Mouse (Mus musculus) liver, embryonic 14.5 days (tissue): ENCODE data around the gene Rnh1. TPM values are rescaled to one million over a fixed set of nuclear protein-coding genes. Genes with fewer than 3 reads are reported as not detected.

Source experiments
- ATAC-seq: fragments of 200-750 bp; cut with Nextera tagmentation; 2 replicates; pipeline ENCODE4 v1.8.0; 2017; ENCODE audit warnings: moderate number of reproducible peaks, mild to moderate bottlenecking, moderate library complexity; ENCODE audit not compliant: insufficient read depth
- DNase-seq, 3 experiments: peaks; one replicate each; pipeline ENCODE4 v3.0.0-alpha.2; 2012 to 2013; ENCODE audit warnings: low read depth in 3 of 3, low spot score in 3 of 3
- H3K27ac ChIP-seq: fragments of 300-500 bp; sonication (generic); 2 replicates; pipeline ENCODE4 v1.5.1; 2014; ENCODE audit warnings: moderate library complexity, mild to moderate bottlenecking, control low read depth, inconsistent platforms
- H3K27me3 ChIP-seq: fragments of 300-500 bp; sonication (generic); 2 replicates; pipeline ENCODE4 v1.6.1; 2014; ENCODE audit warnings: mild to moderate bottlenecking, low read length, moderate library complexity; ENCODE audit not compliant: control insufficient read depth, insufficient read depth
- H3K36me3 ChIP-seq: fragments of 300-500 bp; sonication (generic); replicated peaks from 2 replicates; pipeline ENCODE4 v1.6.1; 2014; ENCODE audit warnings: low read depth; ENCODE audit not compliant: control insufficient read depth, insufficient read depth
- H3K4me1 ChIP-seq, 2 experiments: fragments of 200-500 bp in 1 of 2; fragments of 300-500 bp in 1 of 2; sonication (generic) in 1 of 2; replicated peaks; 2 replicates each; pipeline ENCODE4 v1.6.1; 2012 to 2014; ENCODE audit warnings: antibody characterized with exemption in 1 of 2, inconsistent platforms in 1 of 2, low read length in 1 of 2; ENCODE audit not compliant: control insufficient read depth in 2 of 2, insufficient read depth in 2 of 2
- H3K4me2 ChIP-seq: fragments of 300-500 bp; sonication (generic); 2 replicates; pipeline ENCODE4 v1.6.1; 2014; ENCODE audit warnings: low read depth, mild to moderate bottlenecking, control low read depth, moderate library complexity
- H3K4me3 ChIP-seq, 2 experiments: fragments of 200-500 bp in 1 of 2; fragments of 300-500 bp in 1 of 2; sonication (generic) in 1 of 2; 2 replicates each; pipeline ENCODE4 v1.5.1; 2012 to 2014; ENCODE audit warnings: low read depth in 2 of 2, low read length in 2 of 2, mild to moderate bottlenecking in 2 of 2, control low read depth in 1 of 2, inconsistent platforms in 1 of 2, moderate library complexity in 1 of 2; ENCODE audit not compliant: insufficient read depth in 1 of 2
- H3K9ac ChIP-seq: fragments of 300-500 bp; sonication (generic); replicated peaks from 2 replicates; pipeline ENCODE4 v1.6.1; 2014; ENCODE audit warnings: mild to moderate bottlenecking, control low read depth, moderate library complexity
- H3K9me3 ChIP-seq: fragments of 300-500 bp; sonication (generic); 2 replicates; pipeline ENCODE4 v1.6.1; 2016; ENCODE audit warnings: low read length, mixed read lengths; ENCODE audit not compliant: control insufficient read depth
- CTCF ChIP-seq: IDR thresholded peaks from 2 replicates; pipeline ENCODE4 v1.5.1; 2016; ENCODE audit warnings: antibody characterized with exemption, low read depth, control low read depth
- EP300 ChIP-seq: IDR thresholded peaks from 2 replicates; pipeline ENCODE4 v1.6.1; 2016; ENCODE audit warnings: antibody characterized with exemption, low read depth
- WGBS: fragments of 180-500 bp; shearing (Covaris S2); extraction: QIAGEN DNeasy Blood & Tissue Kit; methylation state at CpG from one replicate; pipeline ENCODE4 v1.1.7; 2014; ENCODE audit not compliant: insufficient replicate concordance; 5-methylcytosine and 5-hydroxymethylcytosine counted together
- polyA plus RNA-seq, 2 experiments: library from polyadenylated mRNA; depleted of rRNA in 1 of 2; stranded (reverse) in 1 of 2; unstranded in 1 of 2; fragments of >200 nt; fragmentation: Nextera tagmentation in 1 of 2; extraction: Ambion mirVana in 1 of 2; gene quantifications; 2 replicates each; pipeline versions ENCODE4 v1.2.1 to v1.2.3; 2012 to 2014

Gene Rnh1
- polyA plus RNA-seq, 2 experiments: 26.5 to 54.6 TPM

GRCm38 (mm10) chr7:141194830-141195229, 22.2 kb upstream of the Rnh1 start:
- DNase-seq: peak; percentile 87 to 89 (median 87)
- TF ChIP-seq CTCF: no peak
- no peak for TF ChIP-seq EP300
- Histone ChIP-seq H3K4me2 (peak overlapping the region; percentile 90), H3K9ac (peak overlapping the region; percentile 70), H3K4me1 (peaks cover 46 to 54% of the 10 kb centered on the region in 2 experiments), H3K4me3 (peak overlapping the region; percentile 67 to 78), H3K9me3 (no peaks in the 10 kb centered on the region), H3K27me3 (no peaks in the 10 kb centered on the region), H3K27ac (peak overlapping the region; percentile 83), H3K36me3 (peaks cover 26% of the 10 kb centered on the region)
- under 1% methylated on average over 28 of the region's 28 CpGs for WGBS
- peak; percentile 11; the same call in 1 of the 2 replicates for ATAC-seq

DNA sequence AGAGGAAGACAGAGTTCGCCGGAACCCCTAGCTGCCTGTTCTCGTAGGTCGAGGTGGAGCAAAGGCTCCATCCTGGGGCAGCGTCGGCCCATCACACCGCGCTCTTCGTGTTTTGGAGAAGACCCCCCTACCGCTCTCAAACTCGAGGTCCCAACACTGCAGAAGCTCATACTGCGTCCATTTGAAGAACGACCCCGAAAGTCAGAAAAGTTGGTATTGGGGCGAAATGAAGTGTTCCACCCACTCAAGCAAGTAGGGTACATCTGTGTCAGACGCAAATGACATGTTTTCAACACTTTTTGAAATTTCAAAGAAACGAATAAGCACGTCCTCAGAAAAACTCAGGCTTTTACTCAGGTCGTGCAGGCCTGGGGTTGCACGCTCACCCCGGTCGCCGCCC, 21.8 kb upstream of the Rnh1 start:
- TF ChIP-seq EP300 (no peak), CTCF (no peak)
- ATAC-seq (no peak), DNase-seq (no peak)
- peak overlapping the region; percentile 90 for H3K4me2 ChIP-seq
- H3K27ac ChIP-seq: peak overlapping the region; percentile 83
- H3K36me3 ChIP-seq: peaks cover 26% of the 10 kb centered on the region
- H3K9ac ChIP-seq: peak overlapping the region; percentile 70
- H3K9me3 ChIP-seq: no peaks in the 10 kb centered on the region
- WGBS: under 1% methylated on average over 23 of the region's 23 CpGs
- H3K4me1 ChIP-seq: peaks cover 42 to 50% of the 10 kb centered on the region in 2 experiments
- H3K4me3 ChIP-seq: peak overlapping the region; percentile 67 to 78
- no peaks in the 10 kb centered on the region for H3K27me3 ChIP-seq

DNA sequence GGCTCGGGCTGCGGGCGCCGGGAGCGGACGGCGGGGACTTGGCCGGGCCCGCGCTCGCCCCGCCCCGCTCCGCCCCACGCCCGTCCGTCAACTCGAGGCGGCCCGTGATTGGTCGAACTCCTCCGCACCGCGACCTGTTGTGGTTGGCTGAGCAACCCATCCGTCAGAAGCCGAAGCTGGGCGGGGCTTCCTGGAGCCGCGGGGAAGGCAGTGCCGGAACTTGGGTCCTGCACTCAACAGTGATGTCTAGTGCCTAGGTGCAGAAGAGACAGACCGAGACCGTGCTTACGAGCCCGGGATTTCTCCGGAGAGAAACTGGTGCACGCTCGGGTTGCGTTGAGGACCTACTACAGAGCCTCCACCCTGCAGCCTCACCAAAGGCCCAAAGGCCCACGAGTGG, 21.3 kb upstream of the Rnh1 start, which contains the start of the genes Hras and Lrrc56:
Gene Hras (minus strand): TSS at position 58 of the 400 bp plus-strand sequence.
Gene Lrrc56 (plus strand): TSS at position 210 of the 400 bp plus-strand sequence.
- H3K36me3 ChIP-seq: peaks cover 26% of the 10 kb centered on the region
- ATAC-seq (peak; percentile 88), DNase-seq (peak; percentile 96 to 98 (median 97))
- peak within 1 kb of the TSS; percentile 67 to 88 for H3K4me3 ChIP-seq
- H3K27ac ChIP-seq: peak within 1 kb of the TSS; percentile 83
- peak within 1 kb of the TSS; percentile 90 for H3K4me2 ChIP-seq
- no peaks in the 10 kb centered on the region for H3K9me3 ChIP-seq
- H3K27me3 ChIP-seq: no peaks in the 10 kb centered on the region
- WGBS: under 1% methylated on average over 34 of the region's 39 CpGs
- TF ChIP-seq CTCF (no peak; the same call in 1 of the 2 replicates), EP300 (no peak)
- H3K9ac ChIP-seq: peak within 1 kb of the TSS; percentile 84
- peaks cover 38 to 45% of the 10 kb centered on the region in 2 experiments for H3K4me1 ChIP-seq

DNA sequence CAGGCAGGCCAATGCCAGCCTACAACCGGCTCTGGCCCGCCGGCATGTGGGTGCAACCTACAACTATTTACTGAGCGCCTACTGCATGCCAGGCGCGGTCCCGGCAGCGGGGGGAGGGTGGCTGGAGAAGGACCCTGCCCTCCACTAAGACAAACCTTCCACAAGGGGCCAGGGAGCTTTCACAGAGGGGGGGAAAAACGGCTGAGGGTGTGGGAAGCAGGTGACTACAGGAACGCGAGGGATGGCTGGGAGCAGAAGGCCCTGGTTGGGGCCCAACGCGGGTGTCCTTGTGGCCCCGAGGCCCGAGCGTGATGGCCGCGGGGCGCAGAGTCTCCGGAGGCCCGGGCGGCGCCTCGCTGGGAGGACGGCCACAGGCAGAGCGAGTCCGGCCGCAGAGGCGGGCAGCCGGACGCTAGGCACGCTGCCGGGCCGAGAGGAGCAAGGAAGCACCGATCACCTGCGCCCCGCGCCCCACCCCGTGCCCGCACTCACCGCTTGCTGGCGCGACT, 20.7 kb upstream of the Rnh1 start:
- WGBS: 0% methylated on average over 25 of the region's 43 CpGs
- Histone ChIP-seq H3K9ac (peak overlapping the region; percentile 84), H3K36me3 (peaks cover 26% of the 10 kb centered on the region), H3K4me3 (peak overlapping the region; percentile 67 to 88), H3K4me2 (peak overlapping the region; percentile 78), H3K9me3 (no peaks in the 10 kb centered on the region), H3K4me1 (peaks cover 33 to 40% of the 10 kb centered on the region in 2 experiments), H3K27ac (peak overlapping the region; percentile 54), H3K27me3 (no peaks in the 10 kb centered on the region)
- peak; percentile 4; the same call in 1 of the 2 replicates for ATAC-seq
- DNase-seq: no peak
- TF ChIP-seq EP300: no peak
- no peak for TF ChIP-seq CTCF

DNA sequence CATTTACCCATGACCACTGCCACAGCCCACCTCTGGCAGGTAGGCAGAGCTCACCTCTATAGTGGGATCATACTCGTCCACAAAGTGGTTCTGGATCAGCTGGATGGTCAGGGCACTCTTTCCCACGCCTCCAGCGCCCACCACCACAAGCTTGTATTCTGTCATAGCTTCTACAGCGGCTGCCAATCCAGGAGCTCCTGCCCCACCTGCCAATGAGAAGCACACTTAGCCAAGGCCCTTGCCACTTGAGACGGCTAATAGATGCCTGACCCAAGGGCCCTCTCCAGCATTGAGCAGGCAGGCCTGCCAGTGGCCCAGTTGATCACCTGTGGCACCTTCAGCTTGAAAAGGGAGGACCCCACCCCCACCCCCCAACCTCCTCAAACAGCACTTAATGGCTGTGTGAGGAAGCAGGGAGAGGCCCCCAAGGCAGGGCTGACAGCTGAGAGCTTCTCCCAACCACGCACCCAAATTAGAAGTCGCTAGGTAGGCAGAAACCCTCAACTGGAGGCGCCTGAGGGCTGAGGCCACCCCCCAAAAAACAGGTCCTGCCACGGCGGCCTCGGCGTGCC, 20.2 kb upstream of the Rnh1 start:
- TF ChIP-seq EP300 (no peak), CTCF (no peak)
- ATAC-seq (no peak), DNase-seq (no peak)
- Histone ChIP-seq H3K9ac (peak overlapping the region; percentile 84), H3K4me3 (peak overlapping the region; percentile 67 to 88), H3K9me3 (no peaks in the 10 kb centered on the region), H3K4me2 (peak overlapping the region; percentile 78), H3K36me3 (peaks cover 26% of the 10 kb centered on the region), H3K27ac (no peak overlapping the region; the same call in 1 of the 2 replicates), H3K4me1 (peaks cover 29 to 35% of the 10 kb centered on the region in 2 experiments), H3K27me3 (no peaks in the 10 kb centered on the region)
- 21% methylated on average over 12 of the region's 12 CpGs for WGBS
